Mouse (Mus musculus): ENCODE measurements around the gene Ebpl. TPM values are rescaled to one million over a fixed set of nuclear protein-coding genes. Genes with fewer than 3 reads are reported as not detected.

The Ebpl gene
- polyA plus RNA-seq (2016; fragmentation: Nextera tagmentation; extraction: Ambion mirVana): 9.4 and 10.5 TPM in 2 replicates

- H3K27ac ChIP-seq: peak within 1 kb of the TSS; percentile 94
- WGBS: 1% methylated on average over 40 of the region's 40 CpGs
- no peaks in the 10 kb centered on the region for H3K9me3 ChIP-seq (replicated peaks)
- peaks cover 9% of the 10 kb centered on the region for H3K4me1 ChIP-seq
- H3K36me3 ChIP-seq: peaks cover 10% of the 10 kb centered on the region; the same call in 1 of the 2 replicates
- peak; percentile 89 for DNase-seq (ENCODE audit: low spot score)
- H3K4me3 ChIP-seq: peak within 1 kb of the TSS; percentile 81
- no peaks in the 10 kb centered on the region for H3K27me3 ChIP-seq (ENCODE audit: low read depth, poor library complexity, severe bottlenecking)
Measured at GRCm38 (mm10) chr14:61360131-61360980, at the start of gene Ebpl. TSS of gene Ebpl (minus strand) at chr14:61360439.

- H3K4me3 ChIP-seq: no peak overlapping the region
- H3K27me3 ChIP-seq (ENCODE audit: low read depth, poor library complexity, severe bottlenecking): no peaks in the 10 kb centered on the region
- peaks cover 13% of the 10 kb centered on the region for H3K4me1 ChIP-seq
- no peak overlapping the region for H3K27ac ChIP-seq
- no peak for DNase-seq (ENCODE audit: low spot score)
- 84% methylated on average over 2 of the region's 2 CpGs for WGBS
- H3K36me3 ChIP-seq: no peaks in the 10 kb centered on the region
- H3K9me3 ChIP-seq (replicated peaks): no peaks in the 10 kb centered on the region
Measured at GRCm38 (mm10) chr14:61410020-61410419, 49.8 kb upstream of the Ebpl start.

- 88% methylated on average over 3 of the region's 3 CpGs for WGBS
- DNase-seq (ENCODE audit: low spot score): no peak
- H3K4me1 ChIP-seq: peaks cover 17% of the 10 kb centered on the region
Measured at GRCm38 (mm10) chr14:61407055-61407454, 46.8 kb upstream of the Ebpl start.

GRCm38 (mm10) chr14:61405761-61406160, 45.5 kb upstream of the Ebpl start:
- Histone ChIP-seq H3K4me3 (no peak overlapping the region), H3K27ac (no peak overlapping the region), H3K36me3 (peaks cover 17% of the 10 kb centered on the region), H3K9me3 (replicated peaks) (no peaks in the 10 kb centered on the region), H3K27me3 (ENCODE audit: low read depth, poor library complexity, severe bottlenecking) (no peaks in the 10 kb centered on the region), H3K4me1 (peaks cover 17% of the 10 kb centered on the region)
- DNase-seq (ENCODE audit: low spot score): no peak

More at GRCm38 (mm10) chr14:61407055-61407454, 46.8 kb upstream of the Ebpl start:
- Histone ChIP-seq H3K27me3 (ENCODE audit: low read depth, poor library complexity, severe bottlenecking) (no peaks in the 10 kb centered on the region), H3K9me3 (replicated peaks) (no peaks in the 10 kb centered on the region), H3K27ac (no peak overlapping the region), H3K36me3 (peaks cover 4% of the 10 kb centered on the region), H3K4me3 (no peak overlapping the region)

- WGBS: 52% methylated on average over 3 of the region's 3 CpGs
- Histone ChIP-seq H3K27ac (peak overlapping the region; percentile 26; the same call in 1 of the 2 replicates), H3K9me3 (replicated peaks) (no peaks in the 10 kb centered on the region), H3K4me1 (peaks cover 17% of the 10 kb centered on the region), H3K27me3 (ENCODE audit: low read depth, poor library complexity, severe bottlenecking) (no peaks in the 10 kb centered on the region), H3K4me3 (no peak overlapping the region), H3K36me3 (peaks cover 25% of the 10 kb centered on the region)
- DNase-seq (ENCODE audit: low spot score): peak; percentile 31
Measured at GRCm38 (mm10) chr14:61404941-61405340, 44.7 kb upstream of the Ebpl start.

- H3K4me3 ChIP-seq: no peak overlapping the region
- peaks cover 57% of the 10 kb centered on the region for H3K36me3 ChIP-seq
- H3K4me1 ChIP-seq: no peaks in the 10 kb centered on the region
- H3K27ac ChIP-seq: no peak overlapping the region
- no peak for DNase-seq (ENCODE audit: low spot score)
- no peaks in the 10 kb centered on the region for H3K9me3 ChIP-seq (replicated peaks)
- WGBS: 94% methylated on average over 6 of the region's 6 CpGs
- H3K27me3 ChIP-seq (ENCODE audit: low read depth, poor library complexity, severe bottlenecking): no peaks in the 10 kb centered on the region
Measured at GRCm38 (mm10) chr14:61394745-61395144, 34.5 kb upstream of the Ebpl start.

GRCm38 (mm10) chr14:61390586-61390985, 30.3 kb upstream of the Ebpl start:
- no peaks in the 10 kb centered on the region for H3K4me1 ChIP-seq
- H3K36me3 ChIP-seq: peaks cover 55% of the 10 kb centered on the region
- 87% methylated on average over 3 of the region's 3 CpGs for WGBS

GRCm38 (mm10) chr14:61367290-61367689, 7.1 kb upstream of the Ebpl start:
- Histone ChIP-seq H3K27ac (no peak overlapping the region), H3K4me1 (no peaks in the 10 kb centered on the region), H3K36me3 (peaks cover 62% of the 10 kb centered on the region), H3K4me3 (no peak overlapping the region), H3K27me3 (ENCODE audit: low read depth, poor library complexity, severe bottlenecking) (no peaks in the 10 kb centered on the region), H3K9me3 (replicated peaks) (no peaks in the 10 kb centered on the region)
- DNase-seq (ENCODE audit: low spot score): no peak
- WGBS: 96% methylated on average over 2 of the region's 2 CpGs

More at GRCm38 (mm10) chr14:61390586-61390985, 30.3 kb upstream of the Ebpl start:
- DNase-seq (ENCODE audit: low spot score): no peak
- Histone ChIP-seq H3K27ac (no peak overlapping the region), H3K4me3 (no peak overlapping the region), H3K27me3 (ENCODE audit: low read depth, poor library complexity, severe bottlenecking) (no peaks in the 10 kb centered on the region), H3K9me3 (replicated peaks) (no peaks in the 10 kb centered on the region)

- H3K4me3 ChIP-seq: no peak overlapping the region
- no peaks in the 10 kb centered on the region for H3K9me3 ChIP-seq (replicated peaks)
- peaks cover 9% of the 10 kb centered on the region for H3K4me1 ChIP-seq
- H3K27me3 ChIP-seq (ENCODE audit: low read depth, poor library complexity, severe bottlenecking): no peaks in the 10 kb centered on the region
- H3K36me3 ChIP-seq: peaks cover 35% of the 10 kb centered on the region
- no peak overlapping the region for H3K27ac ChIP-seq
- WGBS: 90% methylated on average over 3 of the region's 3 CpGs
- no peak for DNase-seq (ENCODE audit: low spot score)
Measured at GRCm38 (mm10) chr14:61364656-61365055, 4.4 kb upstream of the Ebpl start.

GRCm38 (mm10) chr14:61363734-61364133, 3.5 kb upstream of the Ebpl start:
- 95% methylated on average over 2 of the region's 2 CpGs for WGBS
- Histone ChIP-seq H3K27me3 (ENCODE audit: low read depth, poor library complexity, severe bottlenecking) (no peaks in the 10 kb centered on the region), H3K9me3 (replicated peaks) (no peaks in the 10 kb centered on the region), H3K4me1 (peaks cover 9% of the 10 kb centered on the region), H3K27ac (no peak overlapping the region), H3K4me3 (no peak overlapping the region), H3K36me3 (peaks cover 29% of the 10 kb centered on the region)
- no peak for DNase-seq (ENCODE audit: low spot score)

- H3K36me3 ChIP-seq: peaks cover 20% of the 10 kb centered on the region
- no peak overlapping the region for H3K4me3 ChIP-seq
- no peak overlapping the region for H3K27ac ChIP-seq
- no peaks in the 10 kb centered on the region for H3K9me3 ChIP-seq (replicated peaks)
- 95% methylated on average over 2 of the region's 2 CpGs for WGBS
- no peak for DNase-seq (ENCODE audit: low spot score)
- no peaks in the 10 kb centered on the region for H3K27me3 ChIP-seq (ENCODE audit: low read depth, poor library complexity, severe bottlenecking)
- peaks cover 9% of the 10 kb centered on the region for H3K4me1 ChIP-seq
Measured at GRCm38 (mm10) chr14:61362268-61362667, 2.0 kb upstream of the Ebpl start.

GRCm38 (mm10) chr14:61360981-61361511, 807 bp upstream of the Ebpl start:
- 65% methylated on average over 3 of the region's 3 CpGs for WGBS
- no peaks in the 10 kb centered on the region for H3K27me3 ChIP-seq (ENCODE audit: low read depth, poor library complexity, severe bottlenecking)
- H3K27ac ChIP-seq: peak overlapping the region; percentile 94; the same call in 1 of the 2 replicates
- H3K9me3 ChIP-seq (replicated peaks): no peaks in the 10 kb centered on the region
- peak overlapping the region; percentile 81 for H3K4me3 ChIP-seq
- no peak for DNase-seq (ENCODE audit: low spot score)
- H3K4me1 ChIP-seq: peaks cover 9% of the 10 kb centered on the region
- 0 out of 2 replicates have a peak, but pooled peaks cover 8% of the 10 kb centered on the region for H3K36me3 ChIP-seq

Measured in limb, embryonic 10.5 days (tissue).